Mouse (Mus musculus) G1E (cell line): ENCODE measurements at regions not wholly inside any gene's neighbourhood (a gene's known extent, or its start where the extent isn't known, plus 50 kb on each side); places are given as distances from the start of the nearest gene placed in this dataset.

Experiments
- CTCF ChIP-seq: IDR thresholded peaks from 2 replicates; pipeline ENCODE4 v1.5.1; 2012; ENCODE audit warnings: low read depth, low read length, inconsistent platforms, mixed read lengths
- GATA1 ChIP-seq: IDR thresholded peaks from 2 replicates; pipeline ENCODE4 v1.6.1; 2012; ENCODE audit warnings: borderline replicate concordance, low read length, inconsistent platforms, mixed read lengths
- POLR2AphosphoS5 ChIP-seq: IDR thresholded peaks from 2 replicates; pipeline ENCODE4 v1.6.1; 2012; ENCODE audit warnings: low read depth, low read length, inconsistent platforms; ENCODE audit not compliant: insufficient replicate concordance
- TAL1 ChIP-seq: conservative IDR thresholded peaks from 2 replicates; pipeline ENCODE4 v1.6.1; 2012; ENCODE audit warnings: low read depth, low read length, inconsistent platforms, mixed read lengths

GRCm38 (mm10) chr5:74937416-74937940 is 107.1 kb downstream of the Chic2 start:
- TF ChIP-seq CTCF (no peak), TAL1 (no peak), POLR2AphosphoS5 (no peak), GATA1 (no peak)
